Mouse (Mus musculus) embryonic facial prominence, embryonic 14.5 days (tissue): Measurements from ENCODE around the gene Ints14. TPM values are rescaled to one million over a fixed set of nuclear protein-coding genes. Genes with fewer than 3 reads are reported as not detected.

Experiments used
- ATAC-seq: fragments of 200-750 bp; cut with Nextera tagmentation; 2 replicates; pipeline ENCODE4 v1.8.0; 2017; ENCODE audit warnings: low read depth, moderate number of reproducible peaks, moderate TSS enrichment
- DNase-seq: peaks from one replicate; pipeline ENCODE4 v3.0.0-alpha.2; 2015; ENCODE audit warnings: low spot score
- H3K27ac ChIP-seq: fragments of 300-500 bp; sonication (generic); replicated peaks from 2 replicates; pipeline ENCODE4 v1.5.1; 2014; ENCODE audit warnings: low read depth, mild to moderate bottlenecking, low read length, moderate library complexity
- H3K27me3 ChIP-seq: fragments of 300-500 bp; sonication (generic); replicated peaks from 2 replicates; pipeline ENCODE4 v1.6.1; 2014; ENCODE audit warnings: low read length; ENCODE audit not compliant: control insufficient read depth, insufficient read depth
- H3K36me3 ChIP-seq: fragments of 300-500 bp; sonication (generic); 2 replicates; pipeline ENCODE4 v1.6.1; 2014; ENCODE audit warnings: low read length, mixed read lengths; ENCODE audit not compliant: control insufficient read depth, insufficient read depth
- H3K4me1 ChIP-seq: fragments of 300-500 bp; sonication (generic); 2 replicates; pipeline ENCODE4 v1.6.1; 2014; ENCODE audit warnings: antibody characterized with exemption, low read length; ENCODE audit not compliant: control insufficient read depth, insufficient read depth
- H3K4me2 ChIP-seq: fragments of 300-500 bp; sonication (generic); 2 replicates; pipeline ENCODE4 v1.6.1; 2014; ENCODE audit warnings: low read depth, mild to moderate bottlenecking, low read length, moderate library complexity, mixed read lengths
- H3K4me3 ChIP-seq: fragments of 300-500 bp; sonication (generic); 2 replicates; pipeline ENCODE4 v1.5.1; 2014; ENCODE audit warnings: low read depth, mild to moderate bottlenecking, low read length
- H3K9ac ChIP-seq: fragments of 300-500 bp; sonication (generic); 2 replicates; pipeline ENCODE4 v1.6.1; 2014; ENCODE audit warnings: low read depth, mild to moderate bottlenecking, low read length, moderate library complexity, mixed read lengths
- H3K9me3 ChIP-seq: fragments of 300-500 bp; sonication (generic); 2 replicates; pipeline ENCODE4 v1.6.1; 2016; ENCODE audit warnings: low read length; ENCODE audit not compliant: control insufficient read depth
- WGBS: fragments of 180-500 bp; shearing (Covaris S2); extraction: QIAGEN DNeasy Blood & Tissue Kit; methylation state at CpG from one replicate; pipeline ENCODE4 v1.1.7; 2014; 5-methylcytosine and 5-hydroxymethylcytosine counted together
- polyA plus RNA-seq: library from polyadenylated mRNA; unstranded; fragments of >200 nt; fragmentation: Nextera tagmentation; extraction: Ambion mirVana; gene quantifications from 2 replicates; pipeline ENCODE4 v1.2.1, GENCODE M21; 2014

Gene Ints14
- polyA plus RNA-seq, 1 experiment from 2014 or later = 44.3 TPM

DNA sequence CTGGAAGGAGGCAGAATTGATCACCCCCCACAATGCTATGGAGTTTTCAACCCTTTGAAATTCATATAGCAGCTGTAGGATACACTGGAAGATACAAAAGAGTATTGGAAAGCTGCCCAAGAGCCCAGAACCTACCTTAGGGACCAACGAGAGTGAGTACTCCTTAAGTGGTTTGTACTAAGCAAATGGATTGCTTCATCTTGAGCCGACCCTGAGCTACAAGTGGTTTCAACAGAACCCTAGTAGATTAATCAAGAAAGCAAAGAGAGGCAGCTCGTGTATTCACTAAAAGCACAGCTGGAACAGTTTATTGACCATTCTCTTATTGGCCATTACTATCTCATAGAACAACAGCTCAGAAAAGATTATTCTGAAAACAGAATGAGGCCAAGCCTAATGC lies 58.4 kb downstream of the Ints14 start:
- Histone ChIP-seq H3K4me1 (peaks cover 19% of the 10 kb centered on the region), H3K4me3 (no peak overlapping the region), H3K27ac (no peak overlapping the region), H3K36me3 (no peaks in the 10 kb centered on the region), H3K4me2 (no peak overlapping the region), H3K9me3 (no peaks in the 10 kb centered on the region), H3K27me3 (no peaks in the 10 kb centered on the region), H3K9ac (no peak overlapping the region)
- ATAC-seq (no peak), DNase-seq (no peak)
- 50% methylated on average over 3 of the region's 3 CpGs for WGBS

DNA sequence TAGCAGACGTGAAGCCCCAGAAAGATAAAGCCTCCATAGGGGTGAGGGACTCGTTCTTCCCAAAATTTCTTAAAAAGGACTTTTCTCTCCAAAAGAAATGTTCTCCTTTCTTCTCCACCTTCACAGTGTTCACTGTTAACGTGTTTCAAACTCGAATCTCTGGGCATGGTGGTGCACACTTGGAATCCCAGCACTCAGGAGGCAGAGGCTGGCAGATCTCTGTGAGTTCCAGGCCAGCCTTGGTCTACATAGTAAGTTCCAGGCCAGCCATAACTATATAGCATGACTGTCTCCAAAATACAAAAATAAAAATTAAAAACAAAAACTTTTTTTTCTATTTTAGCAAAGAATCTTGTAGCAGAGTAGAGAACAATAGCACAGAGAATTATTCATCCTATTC lies 59.4 kb downstream of the Ints14 start:
- no peaks in the 10 kb centered on the region for H3K9me3 ChIP-seq
- no peaks in the 10 kb centered on the region for H3K36me3 ChIP-seq
- H3K9ac ChIP-seq = peak overlapping the region; percentile 92; the same call in 1 of the 2 replicates
- H3K27ac ChIP-seq = no peak overlapping the region
- no peaks in the 10 kb centered on the region for H3K27me3 ChIP-seq
- peak overlapping the region; percentile 92 for H3K4me2 ChIP-seq
- ATAC-seq (no peak), DNase-seq (no peak)
- WGBS = 76% methylated on average over 4 of the region's 4 CpGs
- H3K4me1 ChIP-seq = peaks cover 19% of the 10 kb centered on the region
- peak overlapping the region; percentile 99 for H3K4me3 ChIP-seq

DNA sequence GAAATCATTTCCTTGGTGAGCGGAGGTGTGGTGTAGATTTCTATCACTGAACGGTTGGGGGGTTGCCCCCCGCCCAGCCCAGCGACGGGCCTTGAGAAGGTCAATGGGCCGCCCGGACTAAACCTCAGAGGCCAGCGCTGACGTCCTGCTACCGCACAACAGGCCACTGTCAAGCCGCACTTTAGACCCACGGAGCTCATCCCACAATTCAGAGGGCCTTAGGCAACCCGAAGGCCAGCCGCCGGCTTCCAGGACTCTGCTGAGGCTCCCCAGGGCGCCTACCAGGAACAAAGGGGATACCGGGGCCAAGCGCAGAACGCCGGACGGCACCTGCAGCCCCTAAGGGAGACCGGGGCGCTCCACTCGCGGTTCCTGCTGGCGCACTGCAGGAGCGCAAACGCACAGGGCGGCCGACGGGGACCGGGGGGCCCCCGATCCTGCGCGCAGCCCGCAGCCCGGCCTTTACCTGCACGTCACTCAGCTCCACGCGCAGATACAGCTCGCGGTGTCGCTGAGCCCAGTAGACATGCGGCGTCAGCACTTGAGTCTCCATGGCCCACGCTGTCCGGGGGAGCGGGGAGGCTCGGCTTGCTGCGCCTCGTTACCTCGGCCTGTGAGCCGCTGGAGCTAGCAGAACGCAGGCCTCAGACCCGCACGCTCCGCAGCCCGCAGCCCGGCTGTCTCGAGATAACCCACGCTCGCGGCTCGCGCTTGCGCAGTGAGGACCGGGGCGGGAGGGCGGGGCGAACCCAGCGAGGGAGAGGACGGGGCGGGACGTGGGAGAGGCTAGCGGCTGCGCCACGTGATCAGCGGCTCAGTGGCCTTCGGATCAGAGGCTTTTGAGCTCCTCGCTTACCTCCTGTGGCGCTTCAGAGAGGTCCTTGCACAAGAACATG lies 60.5 kb downstream of the Ints14 start, which contains the start of gene Hacd3:
TSS of gene Hacd3 (minus strand) at position 703 of the 896 bp plus-strand sequence.
- Histone ChIP-seq H3K4me3 (peak within 1 kb of the TSS; percentile 99), H3K36me3 (no peaks in the 10 kb centered on the region), H3K4me1 (peaks cover 19% of the 10 kb centered on the region), H3K27me3 (no peaks in the 10 kb centered on the region), H3K9ac (peak within 1 kb of the TSS; percentile 92), H3K9me3 (no peaks in the 10 kb centered on the region), H3K27ac (peak within 1 kb of the TSS; percentile 85), H3K4me2 (peak within 1 kb of the TSS; percentile 92)
- DNase-seq = peak; percentile 96
- 0% methylated on average over 73 of the region's 81 CpGs for WGBS
- ATAC-seq = peak; percentile 95

DNA sequence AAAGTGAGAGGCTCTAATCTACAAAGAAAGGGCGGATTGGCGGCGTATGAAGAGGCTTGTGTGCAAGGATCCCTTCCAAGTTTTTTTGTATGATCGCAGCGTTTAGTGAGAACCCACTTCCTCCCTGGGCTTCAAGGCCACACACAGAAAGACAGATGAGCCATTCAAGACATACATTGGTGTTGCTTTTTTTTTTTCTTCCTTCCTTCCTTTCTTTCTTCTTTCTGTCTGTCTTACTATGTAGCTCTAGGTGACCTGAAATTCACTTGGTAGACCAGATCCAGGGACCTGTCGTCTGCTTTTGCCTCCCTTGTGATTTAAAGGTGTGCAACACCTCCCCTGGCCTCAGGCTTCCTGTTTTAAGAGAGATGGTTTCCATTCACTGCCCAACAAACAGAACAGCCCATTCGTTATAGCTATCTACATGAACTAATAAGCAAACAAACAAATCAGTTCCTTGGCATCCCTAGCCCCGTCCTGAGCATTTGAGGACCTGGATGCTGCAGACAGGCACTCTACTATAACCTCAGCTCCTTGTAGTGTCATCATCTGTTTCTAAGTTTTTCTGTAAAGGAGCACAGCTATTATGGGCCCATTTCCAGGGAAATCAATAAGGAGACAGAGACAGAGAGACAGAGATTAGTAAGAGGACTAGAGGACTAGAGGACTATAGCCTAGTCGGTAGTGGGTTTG lies 61.3 kb downstream of the Ints14 start:
- no peaks in the 10 kb centered on the region for H3K36me3 ChIP-seq
- peak overlapping the region; percentile 99 for H3K4me3 ChIP-seq
- no peaks in the 10 kb centered on the region for H3K27me3 ChIP-seq
- ATAC-seq (no peak; the same call in 1 of the 2 replicates), DNase-seq (no peak)
- 22% methylated on average over 9 of the region's 9 CpGs for WGBS
- H3K9me3 ChIP-seq = no peaks in the 10 kb centered on the region
- H3K27ac ChIP-seq = peak overlapping the region; percentile 85
- H3K9ac ChIP-seq = peak overlapping the region; percentile 92
- H3K4me1 ChIP-seq = peaks cover 19% of the 10 kb centered on the region
- peak overlapping the region; percentile 92 for H3K4me2 ChIP-seq

DNA sequence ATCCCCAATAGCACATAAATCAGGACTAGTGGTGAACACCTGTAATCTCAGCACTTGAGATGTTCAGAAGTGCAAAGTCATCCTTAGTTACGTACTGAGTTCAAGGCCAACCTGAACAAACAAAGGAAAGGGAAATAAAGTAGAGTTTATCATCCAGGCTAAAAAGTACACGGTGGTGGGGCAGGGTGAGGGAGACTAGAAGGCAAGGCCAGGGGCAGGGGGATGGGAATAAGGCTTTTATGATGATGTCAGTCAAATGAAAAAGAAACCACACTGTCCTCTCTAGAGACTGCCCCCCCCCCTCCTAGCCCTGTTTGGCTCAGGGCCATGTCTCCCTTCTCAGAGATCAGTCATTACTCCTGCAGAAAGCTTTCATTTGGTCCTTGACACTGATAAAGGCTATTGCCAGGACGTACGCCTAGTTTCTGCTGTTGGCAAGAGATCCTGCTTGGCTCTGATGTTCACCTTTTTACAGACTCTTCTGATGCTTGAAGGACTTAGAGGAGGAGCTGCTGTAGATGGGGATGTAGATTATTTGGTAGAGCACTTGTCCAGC lies 62.0 kb downstream of the Ints14 start:
- Histone ChIP-seq H3K27me3 (no peaks in the 10 kb centered on the region), H3K4me3 (no peak overlapping the region), H3K36me3 (no peaks in the 10 kb centered on the region), H3K4me2 (no peak overlapping the region), H3K9me3 (no peaks in the 10 kb centered on the region), H3K9ac (no peak overlapping the region), H3K27ac (no peak overlapping the region), H3K4me1 (peaks cover 19% of the 10 kb centered on the region)
- ATAC-seq = no peak
- no peak for DNase-seq
- WGBS = 71% methylated on average over 4 of the region's 4 CpGs

DNA sequence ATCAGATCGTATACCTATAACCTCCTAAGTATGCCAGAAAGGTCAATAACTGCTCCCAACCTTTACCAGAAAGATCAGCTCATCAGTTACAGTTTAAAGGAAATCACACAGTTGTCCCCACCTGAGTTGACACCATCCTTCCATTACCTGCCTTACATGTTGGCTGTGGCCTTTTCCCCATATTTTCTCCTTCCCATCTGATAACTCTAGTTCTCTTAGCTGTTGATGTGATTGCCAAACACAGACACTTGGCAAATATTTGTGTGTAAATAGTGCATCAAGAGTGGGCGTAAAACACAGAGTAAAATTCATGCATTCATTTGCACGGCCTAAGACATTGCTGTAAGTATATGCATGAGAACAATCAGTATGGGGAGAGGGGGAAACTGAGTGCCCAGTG lies 62.7 kb downstream of the Ints14 start:
- DNase-seq (no peak), ATAC-seq (no peak)
- 90% methylated on average over 3 of the region's 3 CpGs for WGBS
- Histone ChIP-seq H3K27ac (no peak overlapping the region), H3K4me1 (peaks cover 19% of the 10 kb centered on the region), H3K36me3 (no peaks in the 10 kb centered on the region), H3K9ac (no peak overlapping the region), H3K4me3 (no peak overlapping the region), H3K9me3 (no peaks in the 10 kb centered on the region), H3K4me2 (no peak overlapping the region), H3K27me3 (no peaks in the 10 kb centered on the region)

DNA sequence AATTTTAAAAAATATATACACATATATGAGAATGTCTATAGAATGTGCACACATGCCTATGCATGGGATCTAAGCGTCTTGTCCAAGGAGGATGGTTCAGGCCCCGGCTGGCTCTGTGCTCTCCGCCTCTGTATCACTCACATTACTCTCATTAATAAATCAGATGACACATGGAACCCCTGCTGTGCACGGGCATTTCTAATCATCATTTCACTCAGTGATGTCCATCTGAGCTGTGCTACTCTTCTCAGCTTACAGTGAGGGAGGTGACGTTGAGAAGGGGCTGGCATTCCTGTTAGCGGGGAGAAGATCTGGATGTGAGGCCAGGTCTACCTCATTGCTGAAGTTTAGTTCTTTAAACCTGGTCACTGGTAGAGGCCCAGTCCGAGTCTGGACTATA lies 66.5 kb downstream of the Ints14 start:
- no peak for ATAC-seq

DNA sequence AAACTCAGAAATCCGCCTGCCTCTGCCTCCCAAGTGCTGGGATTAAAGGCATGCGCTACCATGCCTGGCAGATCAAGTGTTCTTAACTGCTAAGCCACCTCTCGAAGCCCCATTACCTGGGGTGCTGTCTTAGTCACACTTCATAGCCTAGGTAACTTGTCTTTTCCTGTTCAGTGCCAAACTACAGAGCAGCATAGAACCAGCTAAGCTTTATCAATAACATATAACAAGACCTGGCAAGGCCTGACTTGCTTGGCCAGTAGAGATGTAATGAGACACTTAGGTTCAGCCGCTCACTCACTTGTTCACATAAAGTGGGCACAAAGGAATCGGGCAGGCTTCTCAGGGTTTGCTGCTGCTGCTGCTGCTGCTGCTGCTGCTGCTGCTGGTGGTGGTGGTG lies 67.6 kb downstream of the Ints14 start:
- Histone ChIP-seq H3K9me3 (no peaks in the 10 kb centered on the region), H3K4me1 (peaks cover 3% of the 10 kb centered on the region), H3K36me3 (no peaks in the 10 kb centered on the region), H3K9ac (no peak overlapping the region), H3K27ac (no peak overlapping the region), H3K27me3 (no peaks in the 10 kb centered on the region), H3K4me2 (no peak overlapping the region), H3K4me3 (no peak overlapping the region)
- WGBS = 82% methylated on average over 5 of the region's 5 CpGs
- ATAC-seq (no peak), DNase-seq (no peak)

More for the DNA sequence above, 66.5 kb downstream of the Ints14 start:
- no peak overlapping the region for H3K4me3 ChIP-seq
- no peak overlapping the region for H3K4me2 ChIP-seq
- no peak overlapping the region for H3K27ac ChIP-seq
- H3K4me1 ChIP-seq = peaks cover 1% of the 10 kb centered on the region; the same call in 1 of the 2 replicates
- no peaks in the 10 kb centered on the region for H3K36me3 ChIP-seq
- WGBS = 73% methylated on average over 7 of the region's 7 CpGs
- DNase-seq = no peak
- no peak overlapping the region for H3K9ac ChIP-seq
- H3K9me3 ChIP-seq = no peaks in the 10 kb centered on the region
- H3K27me3 ChIP-seq = no peaks in the 10 kb centered on the region
